Mouse (Mus musculus): Measurements from ENCODE around the gene Gm14597. TPM values are rescaled to one million over a fixed set of nuclear protein-coding genes. Genes with fewer than 3 reads are reported as not detected.
"Not testable (repeated sequence)": the region's sequence is repeated elsewhere in the genome, so short reads cannot be mapped to it uniquely, and the experiment has no call there.

Gm14597 gene
- total RNA-seq (2021), result not detected

DNA sequence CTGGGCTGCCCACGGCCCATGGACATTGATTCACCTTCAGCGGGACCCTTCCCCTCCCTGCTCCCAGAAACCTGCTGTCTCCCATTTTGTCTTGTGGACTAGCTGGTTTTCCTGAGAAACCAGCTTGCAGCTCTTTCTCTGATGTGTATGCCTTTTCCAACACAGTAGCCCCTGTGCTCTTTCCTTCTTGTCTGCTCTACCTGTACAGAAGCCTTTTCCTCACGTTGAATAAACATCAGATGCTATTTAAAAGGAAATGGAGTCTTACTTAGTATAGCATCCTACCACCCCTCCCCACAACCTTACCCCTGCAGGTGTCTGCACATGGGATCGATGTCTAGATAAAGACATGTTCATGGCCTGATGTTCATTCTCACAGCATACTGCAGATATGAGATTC, at the start of gene Gm14597:
Gm14597 (minus strand) TSS at position 101 of the 400 bp plus-strand sequence.
- intact Hi-C loops (cut with DNase I); DNase-seq (ENCODE audit: low spot score): not testable (repeated sequence)

DNA sequence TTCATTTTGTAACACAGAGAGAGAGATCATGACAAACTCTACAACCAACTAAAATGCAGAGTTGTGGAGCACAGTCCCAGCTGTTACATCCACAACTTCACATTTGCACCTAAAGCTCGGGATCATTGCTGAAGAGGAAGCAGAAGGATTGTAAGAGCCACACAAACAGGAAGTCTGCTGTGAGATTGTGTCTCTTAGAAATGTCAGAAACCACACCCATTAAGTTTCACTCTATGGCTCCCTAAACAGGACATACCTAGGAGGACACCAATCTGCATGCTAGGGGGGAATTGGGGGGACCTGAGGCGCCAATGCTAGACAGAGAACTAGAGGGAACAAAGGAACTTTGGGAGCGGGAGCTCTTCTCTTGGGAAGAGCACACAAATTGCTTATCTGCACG, 44.1 kb upstream of the Gm14597 start:
- intact Hi-C loops (cut with DNase I); DNase-seq (ENCODE audit: low spot score): not testable (repeated sequence)

DNA sequence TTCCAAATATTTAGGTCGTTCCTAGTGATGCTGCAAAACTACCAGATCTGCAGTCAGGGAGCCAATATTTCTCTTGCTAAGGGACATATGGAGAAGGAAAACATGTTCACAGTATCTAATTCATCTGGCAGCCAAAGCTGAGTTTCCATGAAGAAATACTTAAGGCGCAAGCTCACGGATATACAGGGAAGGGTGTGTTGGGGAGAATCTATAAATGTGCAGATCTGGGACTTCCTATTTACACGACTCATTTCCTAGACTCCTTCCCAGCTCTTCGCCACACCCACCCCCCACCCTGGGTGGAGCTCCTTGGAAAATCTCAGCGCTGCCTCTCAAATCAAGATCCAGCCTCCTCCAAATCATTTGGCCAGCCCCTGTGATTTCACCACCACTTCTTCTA, 37.1 kb upstream of the Gm14597 start:
- no peak for DNase-seq (ENCODE audit: low spot score)

DNA sequence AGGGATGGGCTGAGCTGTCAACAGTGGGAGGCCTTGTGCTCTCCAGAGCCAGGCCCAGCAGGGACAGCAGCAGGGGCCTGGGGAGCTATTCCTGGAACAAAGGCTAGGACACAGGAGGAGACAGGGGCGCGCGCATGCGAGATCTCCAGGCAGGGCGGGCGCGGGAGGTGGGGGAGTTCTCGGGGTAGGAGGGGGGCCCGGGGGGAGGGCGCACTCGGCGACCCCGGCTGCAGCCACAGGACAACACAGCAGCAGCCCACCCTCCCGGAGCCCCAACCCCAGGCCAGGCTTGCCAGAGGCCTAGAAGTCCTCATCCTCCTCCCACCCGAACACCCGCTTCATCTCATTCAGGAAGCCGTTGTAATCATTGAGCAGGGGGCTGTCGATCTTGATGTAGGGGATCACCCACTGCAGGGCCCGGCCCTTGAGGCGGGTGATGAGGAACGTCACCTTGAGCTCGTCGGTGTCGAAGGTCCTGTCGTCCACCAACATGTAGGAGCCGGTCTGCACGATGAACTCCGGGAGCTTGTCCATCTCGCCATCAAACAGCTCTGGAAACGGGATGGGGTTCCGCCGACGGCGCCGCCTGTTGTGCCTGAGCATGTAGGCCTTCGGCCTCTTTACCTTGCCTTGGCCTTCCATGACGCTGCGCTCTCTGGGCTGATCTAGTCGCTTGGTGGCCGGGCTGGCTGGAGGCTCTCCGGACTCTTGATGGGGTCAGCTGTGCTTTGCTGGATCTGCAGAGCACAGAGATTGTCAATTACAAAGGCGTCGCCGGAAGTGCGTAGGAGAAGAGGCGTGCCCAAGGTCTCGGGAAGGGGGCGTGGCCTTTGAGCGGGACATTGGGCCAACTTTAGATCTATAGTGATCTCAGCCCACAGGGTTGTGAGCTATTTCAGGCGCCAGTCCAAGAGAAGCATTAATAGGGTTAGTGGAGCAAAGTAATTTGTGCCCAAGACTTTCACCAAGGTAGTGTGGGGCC, 34.5 kb upstream of the Gm14597 start, which contains the start of gene Rtl8a:
Rtl8a (minus strand) TSS at position 703 of the 982 bp plus-strand sequence.
- intact Hi-C loops (cut with DNase I), result not testable (repeated sequence)
- DNase-seq (ENCODE audit: low spot score), result peak; percentile 71

More for the DNA sequence above, 37.1 kb upstream of the Gm14597 start:
- intact Hi-C loops (cut with DNase I), result no loop called here

DNA sequence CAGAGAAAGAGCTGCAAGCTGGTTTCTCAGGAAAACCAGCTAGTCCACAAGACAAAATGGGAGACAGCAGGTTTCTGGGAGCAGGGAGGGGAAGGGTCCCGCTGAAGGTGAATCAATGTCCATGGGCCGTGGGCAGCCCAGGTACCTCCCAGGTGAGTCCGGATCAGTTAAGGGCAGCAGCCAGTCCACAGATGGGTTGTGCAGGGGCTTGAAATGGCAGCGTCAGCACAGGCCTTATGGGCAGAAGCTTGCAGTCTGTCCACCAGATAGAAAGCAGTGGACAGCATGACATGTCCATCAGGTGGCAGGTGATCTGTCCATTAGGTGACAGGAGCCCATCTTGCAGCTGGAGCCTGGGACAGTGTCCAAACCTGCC, 33.8 kb upstream of the Gm14597 start:
- DNase-seq (ENCODE audit: low spot score); intact Hi-C loops (cut with DNase I): not testable (repeated sequence)

DNA sequence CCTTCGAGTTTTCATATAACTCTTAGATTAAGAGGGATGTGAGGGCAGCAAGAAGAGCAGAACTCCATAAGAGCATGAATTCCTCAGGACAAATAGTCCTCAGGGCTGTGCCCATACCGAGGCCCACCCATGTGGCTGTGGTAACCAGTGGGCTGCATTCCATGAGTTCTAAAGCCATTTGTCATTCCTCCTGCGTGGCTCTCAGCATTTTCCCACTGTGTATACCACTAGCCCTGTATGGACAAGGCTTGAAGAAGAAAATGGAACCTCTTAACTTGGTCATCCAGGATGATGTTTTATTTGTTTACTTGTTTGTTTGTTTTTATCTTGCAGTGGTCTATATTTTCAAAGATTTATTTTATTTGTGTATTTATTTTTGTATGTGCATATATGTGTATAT, 29.3 kb upstream of the Gm14597 start:
- intact Hi-C loops (cut with DNase I); DNase-seq (ENCODE audit: low spot score): not testable (repeated sequence)

DNA sequence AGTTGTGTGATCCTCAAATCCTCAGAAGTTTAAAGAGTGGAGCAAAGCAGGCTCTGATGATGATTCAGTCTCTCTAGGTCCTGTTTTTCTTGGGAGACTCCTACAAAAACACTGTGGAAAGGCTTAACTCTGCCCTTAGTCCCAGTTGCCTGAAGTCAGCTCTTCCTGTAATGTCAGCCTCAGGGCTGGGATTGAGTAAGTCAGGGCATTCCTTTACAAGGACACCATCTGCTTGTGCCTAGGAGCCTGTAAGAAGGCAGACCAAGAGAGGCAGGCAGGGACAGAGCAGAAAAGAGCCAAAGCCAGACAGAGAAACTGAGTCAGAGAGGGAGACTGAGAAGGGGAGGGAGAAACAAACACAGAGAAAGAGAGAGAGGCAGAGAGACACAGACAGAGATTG, 2.6 kb upstream of the Gm14597 start:
- DNase-seq (ENCODE audit: low spot score); intact Hi-C loops (cut with DNase I): not testable (repeated sequence)

DNA sequence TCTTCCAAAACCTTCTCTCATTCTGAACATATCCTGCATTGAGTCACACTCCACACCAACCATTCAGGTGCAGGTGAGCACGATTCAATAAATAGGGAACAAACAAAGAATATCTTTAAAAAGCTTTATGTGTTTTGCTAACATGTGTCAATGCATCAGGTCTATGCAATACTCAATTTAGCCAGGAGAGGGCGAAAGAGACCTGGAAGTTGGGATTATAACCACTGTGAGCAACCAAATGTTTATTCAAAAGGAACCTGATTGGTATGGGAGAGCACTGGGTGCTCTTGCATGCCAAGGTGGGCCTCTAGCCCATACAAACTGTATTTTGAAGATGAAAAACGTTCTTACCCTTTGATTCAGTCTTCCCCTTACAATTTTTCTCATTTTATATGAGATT, 1.8 kb upstream of the Gm14597 start:
- intact Hi-C loops (cut with DNase I), result no loop called here
- no peak for DNase-seq (ENCODE audit: low spot score)

DNA sequence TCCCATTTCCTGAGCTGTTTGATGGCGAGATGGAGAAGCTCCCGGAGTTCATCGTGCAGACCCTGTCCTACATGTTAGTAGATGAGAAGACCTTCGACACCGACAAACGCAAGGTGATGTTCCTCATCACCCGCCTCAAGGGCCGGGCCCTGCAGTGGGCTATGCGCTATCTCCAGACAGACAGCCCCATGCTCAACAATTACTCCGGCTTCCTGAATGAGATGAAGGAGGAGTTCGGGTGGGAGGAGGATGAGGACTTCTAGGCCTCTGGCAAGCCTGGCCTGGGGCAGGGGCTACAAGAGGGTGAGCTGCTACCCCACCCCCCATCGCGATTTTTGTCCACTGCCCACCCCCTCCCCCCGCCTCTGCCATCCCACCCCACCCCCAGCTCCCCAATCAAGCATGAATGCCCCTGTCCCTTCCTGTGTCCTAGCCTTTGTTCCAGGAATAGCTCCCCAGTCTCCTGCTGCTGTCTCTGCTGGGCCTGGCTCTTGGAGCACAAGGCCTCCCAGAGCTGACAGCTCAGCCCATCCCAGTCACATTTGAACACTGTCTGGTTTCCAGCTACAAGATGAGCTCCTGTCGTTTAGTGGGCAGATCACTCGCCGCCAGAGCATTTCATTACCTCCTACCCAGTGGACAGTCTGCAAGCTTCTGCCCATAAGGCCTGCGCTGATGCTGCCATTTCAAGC, 511 bp downstream of the Gm14597 start:
- intact Hi-C loops (cut with DNase I), result no loop called here
- DNase-seq (ENCODE audit: low spot score), result no peak

DNA sequence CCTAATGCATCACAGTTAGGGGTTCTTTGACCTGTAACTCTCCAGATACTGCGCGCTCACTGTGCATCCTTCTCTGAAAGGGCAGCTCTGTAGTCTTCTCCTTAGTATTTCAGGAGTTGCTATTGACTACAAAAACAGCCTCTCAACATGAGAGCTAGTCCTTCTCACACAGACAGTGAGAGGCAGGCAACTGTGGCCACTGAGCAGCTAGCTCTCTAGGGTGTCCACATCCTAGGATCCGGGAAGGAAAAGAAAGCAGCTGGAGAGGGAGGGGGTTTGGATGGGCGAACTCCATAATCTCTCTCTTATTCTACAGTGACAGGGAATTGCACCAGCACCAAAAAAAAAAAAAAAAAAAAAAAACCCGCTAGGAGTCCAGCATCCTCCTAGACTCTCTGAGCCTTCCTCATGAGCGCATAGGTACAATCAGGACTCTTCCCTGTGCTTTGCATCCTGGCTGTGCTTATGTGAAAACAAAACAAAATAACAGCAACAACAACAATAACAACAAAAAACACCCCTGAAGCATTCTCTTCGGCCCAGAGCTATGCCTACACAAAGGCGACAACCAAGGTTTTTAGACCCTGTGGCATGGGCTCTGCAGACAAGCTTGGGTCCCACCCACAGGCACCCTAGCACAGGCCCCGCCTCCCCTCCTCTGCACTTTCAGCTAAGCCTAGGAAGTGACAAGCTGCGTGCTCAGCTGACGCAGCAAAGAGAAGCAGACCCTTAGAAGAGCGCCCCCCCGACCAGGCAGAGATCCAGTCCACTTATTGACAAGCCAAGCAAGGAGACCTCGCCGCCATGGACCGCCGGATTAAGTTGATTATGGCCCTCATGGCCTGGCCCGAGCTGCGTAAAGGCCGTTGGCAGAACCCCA, 1.3 kb downstream of the Gm14597 start, which contains the start of gene Rtl8c:
Rtl8c (plus strand) TSS at position 791 of the 880 bp plus-strand sequence.
- intact Hi-C loops (cut with DNase I), result no loop called here
- peak; percentile 43 for DNase-seq (ENCODE audit: low spot score)

DNA sequence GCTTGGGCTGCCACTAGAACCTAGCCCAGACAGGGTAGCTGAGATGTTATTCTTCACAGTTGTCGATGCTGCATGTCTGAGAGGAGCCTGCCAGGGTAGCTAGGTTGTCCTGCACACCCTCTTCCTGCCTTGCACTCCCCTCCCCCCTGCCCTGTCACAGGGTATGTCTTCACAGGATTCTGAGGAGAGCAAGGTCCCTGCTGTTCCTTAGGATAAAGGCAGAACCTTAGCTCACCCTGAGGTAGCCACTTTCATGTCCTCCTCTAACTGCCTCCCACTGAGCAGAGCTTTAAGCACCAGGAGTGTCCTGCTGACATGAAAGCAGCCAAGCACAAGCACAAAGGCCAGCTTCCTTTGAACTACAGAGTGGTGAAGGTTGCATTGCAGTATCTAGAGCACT, 2.6 kb downstream of the Gm14597 start:
- intact Hi-C loops (cut with DNase I); DNase-seq (ENCODE audit: low spot score): not testable (repeated sequence)

DNA sequence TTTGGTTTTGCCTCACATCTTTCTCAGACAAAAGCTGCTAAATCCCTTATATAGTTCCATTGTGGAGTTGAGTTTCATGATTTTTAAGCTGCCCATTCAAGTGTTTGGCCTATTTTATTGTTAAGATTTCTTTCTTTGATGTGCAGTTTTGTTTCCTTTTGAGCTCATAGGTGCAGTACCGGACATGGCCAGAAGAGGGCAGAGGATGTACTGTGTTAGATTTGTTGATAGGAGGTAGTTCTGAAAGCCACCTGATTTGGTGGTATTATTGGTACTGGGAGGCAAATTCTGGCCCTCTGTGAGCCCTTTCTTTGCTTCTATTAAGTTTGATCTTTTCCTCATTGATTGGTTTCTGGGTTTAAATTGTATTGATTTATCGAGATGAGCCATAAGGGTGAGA, 8.8 kb downstream of the Gm14597 start:
- intact Hi-C loops (cut with DNase I); DNase-seq (ENCODE audit: low spot score): not testable (repeated sequence)

DNA sequence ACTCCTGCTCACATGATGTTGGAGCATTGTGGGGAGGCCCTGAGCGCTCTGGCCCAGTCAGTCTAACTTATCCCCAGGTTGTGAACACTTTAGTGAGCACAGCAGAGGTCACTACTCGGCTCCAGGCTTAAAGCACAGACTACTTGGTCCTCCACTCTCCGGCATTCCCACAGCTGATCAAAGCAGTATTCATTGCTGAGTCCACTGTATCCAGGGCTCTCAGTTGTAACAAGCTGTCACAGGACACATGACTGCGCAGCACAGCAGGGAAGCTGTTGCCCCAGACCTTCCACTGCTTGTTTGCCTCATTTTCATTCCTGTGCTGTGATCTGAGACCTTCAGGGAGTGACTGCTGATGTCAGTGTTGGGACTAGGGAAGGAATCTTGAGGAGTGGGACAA, 25.4 kb downstream of the Gm14597 start:
- intact Hi-C loops (cut with DNase I); DNase-seq (ENCODE audit: low spot score): not testable (repeated sequence)

DNA sequence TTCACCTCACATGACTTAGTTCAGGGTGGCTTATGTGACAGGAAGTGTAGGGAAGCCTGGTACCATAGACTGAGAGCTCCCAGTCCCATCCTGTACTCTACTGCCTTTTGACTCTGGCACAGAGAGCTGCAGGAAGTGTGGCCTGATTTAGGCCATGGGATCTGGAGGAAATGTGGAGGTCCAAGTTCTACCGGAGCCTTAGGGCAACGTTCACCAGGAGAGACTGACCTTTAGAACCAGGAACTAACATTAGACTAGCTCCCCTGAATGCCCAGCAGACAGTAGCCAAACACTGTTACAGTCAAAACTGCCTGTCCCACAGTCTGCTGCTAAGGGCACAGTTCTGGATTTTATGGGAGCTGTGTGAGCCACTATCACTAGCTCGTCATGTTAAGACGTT, 27.4 kb downstream of the Gm14597 start:
- intact Hi-C loops (cut with DNase I); DNase-seq (ENCODE audit: low spot score): not testable (repeated sequence)

DNA sequence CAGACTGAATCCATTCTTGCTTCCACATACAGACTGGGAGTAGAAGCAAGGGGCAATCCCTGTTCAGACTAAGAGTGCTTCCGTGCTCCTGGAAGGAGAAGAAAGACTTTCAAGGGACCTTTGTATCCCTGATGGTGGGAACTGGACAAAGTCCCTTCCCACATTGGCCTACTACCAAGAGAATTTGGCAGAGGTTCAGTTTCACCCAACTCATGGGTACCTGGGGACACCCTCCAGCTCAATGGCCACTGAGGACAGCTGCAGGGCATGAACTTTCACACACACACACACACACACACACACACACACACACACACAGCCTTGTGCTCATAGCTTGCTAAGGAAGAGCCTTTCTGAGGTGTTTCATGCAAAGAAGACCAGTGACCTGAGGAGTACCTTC, 29.5 kb downstream of the Gm14597 start:
- intact Hi-C loops (cut with DNase I), result no loop called here
- DNase-seq (ENCODE audit: low spot score), result no peak

Other genes with a start within 250 kb of the Gm14597 start
- gene Mospd1, start 238.5 kb downstream of the Gm14597 start, total RNA-seq (2021), result 10 to 100 TPM; 32.4 to 35.2 TPM
- gene Etd, start 174.1 kb downstream of the Gm14597 start, total RNA-seq (2021), result not detected
- gene Rtl8c, start 947 bp downstream of the Gm14597 start, total RNA-seq (2021), result 10 to 100 TPM; 13.9 to 18.3 TPM
- gene Rtl8a, start 34.7 kb upstream of the Gm14597 start, total RNA-seq (2021), result 100 to 1,000 TPM; 146 to 167 TPM
- 100 to 1,000 TPM in 1 of 2 experiments, 10 to 100 TPM in 1; 88.7 to 116 TPM for gene Rtl8b, start 61.4 kb upstream of the Gm14597 start, total RNA-seq (2021)
- gene 4930502E18Rik, start 115.8 kb upstream of the Gm14597 start, total RNA-seq (2021), result not detected
- gene 1700013H16Rik, start 148.9 kb upstream of the Gm14597 start, total RNA-seq (2021), result not detected
- gene Zfp36l3, start 167.4 kb upstream of the Gm14597 start, total RNA-seq (2021), result not detected
- 1 to 10 TPM; 1.2 to 2.0 TPM for gene Xlr, start 188.7 kb upstream of the Gm14597 start, total RNA-seq (2021)

All from heart, postnatal 25 days (tissue).